Mouse (Mus musculus): ENCODE data around the gene Anp32a. TPM values are rescaled to one million over a fixed set of nuclear protein-coding genes. Genes with fewer than 3 reads are reported as not detected.
A peak's percentile ranks its signal among the peaks of the same experiment; 100 is the strongest.

Anp32a gene
- polyA plus RNA-seq, 1 experiment from 2014 or later: 206 TPM

DNA sequence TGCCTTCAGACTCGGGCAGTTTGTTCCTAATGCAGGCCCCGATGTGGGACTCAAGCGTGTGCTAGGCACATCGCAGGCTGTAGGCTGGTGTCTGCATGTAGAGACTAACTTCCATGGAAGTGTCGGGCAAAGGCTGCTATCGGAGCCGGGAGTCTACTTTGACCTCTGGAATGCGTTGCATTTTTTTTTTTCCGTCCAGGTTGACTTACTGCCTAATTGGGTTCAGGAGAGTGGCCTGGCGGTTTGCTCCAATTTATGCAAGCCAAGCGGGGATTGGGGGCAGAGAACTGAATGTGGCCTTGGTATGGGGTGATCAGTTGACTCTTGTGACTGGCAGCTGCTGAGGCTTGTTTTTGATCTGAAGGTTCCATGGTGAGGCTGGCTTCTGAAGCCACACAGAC lies 4.0 kb downstream of the Anp32a start:
- H3K4me1 ChIP-seq (ENCODE audit: control insufficient read depth, insufficient read depth, low read length): peaks cover 50% of the 10 kb centered on the region
- peak overlapping the region; percentile 91 for H3K4me3 ChIP-seq (ENCODE audit: low read length)
- H3K9ac ChIP-seq (ENCODE audit: low read depth, low read length): peak overlapping the region; percentile 99
- WGBS: 12% methylated on average over 11 of the region's 11 CpGs
- H3K27me3 ChIP-seq (replicated peaks; ENCODE audit: control insufficient read depth, insufficient read depth, low read length): no peaks in the 10 kb centered on the region
- peak overlapping the region; percentile 98 for H3K27ac ChIP-seq (ENCODE audit: low read length)
- no peak; the same call in 1 of the 2 replicates for ATAC-seq
- peak overlapping the region; percentile 87 for H3K4me2 ChIP-seq (ENCODE audit: low read depth, low read length)
- H3K36me3 ChIP-seq (ENCODE audit: control insufficient read depth, insufficient read depth, low read length): no peaks in the 10 kb centered on the region
- H3K9me3 ChIP-seq (ENCODE audit: control insufficient read depth, low read length): no peaks in the 10 kb centered on the region

DNA sequence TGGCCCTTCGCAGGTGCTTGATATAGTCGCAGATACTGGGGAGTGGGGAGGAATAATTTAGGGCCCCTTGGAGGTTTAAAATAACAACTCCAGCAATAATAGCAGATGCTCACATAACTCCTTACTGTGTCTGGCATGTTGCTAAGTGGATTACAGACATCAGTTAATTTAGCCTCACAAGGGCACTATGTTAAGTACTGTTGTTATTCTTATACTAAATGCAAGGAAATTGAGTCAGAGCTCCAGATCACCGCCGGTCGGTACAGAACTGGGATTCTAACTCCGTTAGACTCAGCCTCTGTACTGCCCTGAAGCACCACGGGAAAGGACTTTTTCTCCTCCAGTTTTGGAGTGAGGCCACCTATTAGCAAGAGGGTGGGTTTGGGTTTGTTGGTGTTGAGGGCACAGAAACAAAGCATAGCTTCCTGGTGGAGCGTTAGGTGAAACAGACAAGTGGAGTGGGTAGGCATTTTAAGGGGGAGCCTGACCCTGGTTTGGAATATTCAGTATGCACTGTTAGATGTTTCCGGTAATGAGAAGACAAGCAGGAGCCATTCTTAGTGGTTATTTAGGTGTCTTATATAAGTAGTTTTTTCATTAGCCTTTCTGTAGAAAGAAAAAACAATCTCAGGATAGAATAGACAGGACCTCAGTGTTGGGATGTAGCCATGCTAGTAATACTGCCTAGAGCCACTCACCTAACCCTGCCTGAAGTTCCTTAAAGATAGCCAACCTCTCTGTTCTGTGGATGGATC lies 4.7 kb downstream of the Anp32a start:
- Histone ChIP-seq H3K9me3 (ENCODE audit: control insufficient read depth, low read length) (no peaks in the 10 kb centered on the region), H3K4me3 (ENCODE audit: low read length) (peak overlapping the region; percentile 91), H3K4me1 (ENCODE audit: control insufficient read depth, insufficient read depth, low read length) (peaks cover 51% of the 10 kb centered on the region), H3K27ac (ENCODE audit: low read length) (peak overlapping the region; percentile 98), H3K4me2 (ENCODE audit: low read depth, low read length) (peak overlapping the region; percentile 87), H3K36me3 (ENCODE audit: control insufficient read depth, insufficient read depth, low read length) (no peaks in the 10 kb centered on the region), H3K9ac (ENCODE audit: low read depth, low read length) (peak overlapping the region; percentile 99), H3K27me3 (replicated peaks; ENCODE audit: control insufficient read depth, insufficient read depth, low read length) (no peaks in the 10 kb centered on the region)
- no peak for ATAC-seq
- WGBS: 58% methylated on average over 9 of the region's 9 CpGs

DNA sequence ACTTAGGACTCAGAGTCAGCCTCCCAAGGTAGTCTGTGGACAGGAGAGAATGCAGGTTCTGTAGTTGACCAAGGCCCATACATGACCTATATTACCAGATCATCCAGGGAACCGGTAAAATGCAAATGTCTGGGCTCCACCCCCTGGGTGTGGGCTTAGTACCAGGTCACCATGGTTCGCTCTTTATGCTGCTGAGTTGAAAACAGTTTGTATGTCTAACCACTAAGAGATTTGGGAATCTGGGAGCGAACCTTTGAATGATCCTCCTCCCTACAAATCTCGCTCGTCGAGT lies 5.2 kb downstream of the Anp32a start:
- peaks cover 54% of the 10 kb centered on the region for H3K4me1 ChIP-seq (ENCODE audit: control insufficient read depth, insufficient read depth, low read length)
- no peaks in the 10 kb centered on the region for H3K9me3 ChIP-seq (ENCODE audit: control insufficient read depth, low read length)
- H3K4me3 ChIP-seq (ENCODE audit: low read length): peak overlapping the region; percentile 15; the same call in 1 of the 2 replicates
- WGBS: 70% methylated on average over 6 of the region's 6 CpGs
- H3K36me3 ChIP-seq (ENCODE audit: control insufficient read depth, insufficient read depth, low read length): no peaks in the 10 kb centered on the region
- no peak for ATAC-seq
- no peak overlapping the region for H3K4me2 ChIP-seq (ENCODE audit: low read depth, low read length)
- H3K27me3 ChIP-seq (replicated peaks; ENCODE audit: control insufficient read depth, insufficient read depth, low read length): no peaks in the 10 kb centered on the region
- no peak overlapping the region for H3K27ac ChIP-seq (ENCODE audit: low read length)
- no peak overlapping the region for H3K9ac ChIP-seq (ENCODE audit: low read depth, low read length)

DNA sequence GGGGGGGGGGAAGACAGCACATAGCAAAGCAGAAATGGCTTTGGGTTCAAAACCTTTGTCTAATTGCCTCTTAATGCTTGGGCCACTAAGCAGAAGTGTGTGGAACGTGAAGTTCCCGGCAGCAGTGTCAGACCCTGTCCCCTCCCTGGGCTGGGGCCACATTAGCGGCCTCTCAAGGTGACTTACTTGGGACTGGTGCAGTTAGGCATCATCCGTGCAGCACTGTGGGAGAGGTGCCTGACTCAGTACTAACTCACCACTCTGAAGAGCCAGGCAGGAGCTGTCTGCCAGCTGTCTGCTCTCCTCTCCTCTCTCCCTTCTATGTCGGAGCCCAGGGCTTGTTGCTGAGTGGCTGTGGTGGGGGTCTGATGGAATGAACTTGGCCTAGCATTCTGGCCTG lies 6.1 kb downstream of the Anp32a start:
- no peak overlapping the region for H3K27ac ChIP-seq (ENCODE audit: low read length)
- no peaks in the 10 kb centered on the region for H3K9me3 ChIP-seq (ENCODE audit: control insufficient read depth, low read length)
- ATAC-seq: no peak
- 80% methylated on average over 5 of the region's 5 CpGs for WGBS
- 0 out of 2 replicates have a peak overlapping the region, but pooled peaks have one; percentile 10 for H3K9ac ChIP-seq (ENCODE audit: low read depth, low read length)
- no peak overlapping the region for H3K4me3 ChIP-seq (ENCODE audit: low read length)
- H3K4me1 ChIP-seq (ENCODE audit: control insufficient read depth, insufficient read depth, low read length): peaks cover 57% of the 10 kb centered on the region
- H3K36me3 ChIP-seq (ENCODE audit: control insufficient read depth, insufficient read depth, low read length): no peaks in the 10 kb centered on the region
- no peak overlapping the region for H3K4me2 ChIP-seq (ENCODE audit: low read depth, low read length)
- no peaks in the 10 kb centered on the region for H3K27me3 ChIP-seq (replicated peaks; ENCODE audit: control insufficient read depth, insufficient read depth, low read length)

DNA sequence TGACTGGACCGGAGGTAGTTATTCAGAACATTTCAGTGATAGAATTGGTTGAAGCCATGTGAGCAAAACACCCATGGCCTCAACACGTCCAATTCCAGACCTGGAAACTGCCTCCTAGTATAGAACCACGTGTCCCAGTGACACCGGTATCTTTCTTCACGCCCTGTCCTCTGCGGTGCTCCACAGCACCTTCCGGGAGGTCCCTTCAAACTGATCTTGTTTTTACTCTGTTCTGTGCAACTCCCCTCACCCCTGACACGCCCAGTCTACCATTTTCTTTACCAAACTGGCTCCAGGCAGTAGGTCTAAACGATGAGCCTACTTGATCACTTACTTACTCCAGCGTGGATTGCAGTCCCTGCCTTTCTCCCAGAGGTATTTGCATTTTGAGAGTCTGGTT lies 7.0 kb downstream of the Anp32a start:
- WGBS: 80% methylated on average over 10 of the region's 10 CpGs
- peaks cover 57% of the 10 kb centered on the region for H3K4me1 ChIP-seq (ENCODE audit: control insufficient read depth, insufficient read depth, low read length)
- no peak overlapping the region for H3K27ac ChIP-seq (ENCODE audit: low read length)
- H3K27me3 ChIP-seq (replicated peaks; ENCODE audit: control insufficient read depth, insufficient read depth, low read length): no peaks in the 10 kb centered on the region
- no peak for ATAC-seq
- H3K4me3 ChIP-seq (ENCODE audit: low read length): no peak overlapping the region
- no peaks in the 10 kb centered on the region for H3K9me3 ChIP-seq (ENCODE audit: control insufficient read depth, low read length)
- no peaks in the 10 kb centered on the region for H3K36me3 ChIP-seq (ENCODE audit: control insufficient read depth, insufficient read depth, low read length)
- H3K4me2 ChIP-seq (ENCODE audit: low read depth, low read length): no peak overlapping the region
- no peak overlapping the region for H3K9ac ChIP-seq (ENCODE audit: low read depth, low read length)

DNA sequence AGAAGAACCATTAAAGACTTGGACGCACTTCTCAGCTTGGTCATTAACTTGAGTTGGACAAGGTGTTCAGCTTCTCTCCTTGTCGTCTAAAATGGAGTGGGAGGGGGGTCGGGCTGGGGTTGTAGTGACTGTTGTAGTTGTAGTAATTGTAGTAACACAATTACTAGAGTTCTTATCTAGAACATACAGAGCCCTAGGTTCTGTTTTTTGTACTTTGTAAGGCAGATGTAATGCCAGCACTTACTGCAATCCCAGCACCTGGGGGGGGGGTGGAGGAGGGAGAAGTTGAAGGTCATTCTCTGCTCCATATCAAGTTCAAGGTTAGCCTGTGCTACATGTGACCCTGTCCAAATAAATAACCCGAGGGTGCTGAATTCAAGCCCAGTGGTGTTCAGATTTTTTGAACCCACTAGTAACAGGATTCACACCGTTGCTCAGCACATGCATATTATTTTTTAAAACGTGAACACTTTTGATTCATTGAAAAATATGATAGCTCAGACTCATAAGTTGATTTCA lies 7.4 kb downstream of the Anp32a start:
- Histone ChIP-seq H3K27me3 (replicated peaks; ENCODE audit: control insufficient read depth, insufficient read depth, low read length) (no peaks in the 10 kb centered on the region), H3K36me3 (ENCODE audit: control insufficient read depth, insufficient read depth, low read length) (no peaks in the 10 kb centered on the region), H3K9ac (ENCODE audit: low read depth, low read length) (no peak overlapping the region), H3K27ac (ENCODE audit: low read length) (no peak overlapping the region), H3K4me2 (ENCODE audit: low read depth, low read length) (no peak overlapping the region), H3K4me3 (ENCODE audit: low read length) (no peak overlapping the region), H3K9me3 (ENCODE audit: control insufficient read depth, low read length) (no peaks in the 10 kb centered on the region), H3K4me1 (ENCODE audit: control insufficient read depth, insufficient read depth, low read length) (peaks cover 62% of the 10 kb centered on the region)
- no peak for ATAC-seq
- WGBS: 65% methylated on average over 6 of the region's 6 CpGs

DNA sequence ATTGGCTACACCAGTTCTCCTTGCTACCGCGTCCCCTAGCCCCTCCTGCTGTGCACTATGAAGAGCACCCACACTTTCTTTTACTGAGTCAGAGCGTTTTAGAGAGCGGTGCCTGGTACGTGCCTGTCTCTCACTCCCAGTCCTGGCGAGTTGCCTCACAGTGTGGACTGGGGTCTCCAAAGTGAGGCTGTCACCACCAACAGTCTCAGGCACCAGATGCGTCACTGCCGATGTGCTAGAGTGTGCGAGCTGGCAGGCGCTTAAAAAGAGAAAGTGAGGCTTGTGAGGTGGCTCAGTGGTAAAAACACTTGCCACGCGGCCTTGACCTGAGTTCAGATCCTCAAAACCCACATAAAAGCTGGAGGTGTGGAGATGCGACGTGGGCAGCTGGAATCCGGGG lies 8.2 kb downstream of the Anp32a start:
- Histone ChIP-seq H3K36me3 (ENCODE audit: control insufficient read depth, insufficient read depth, low read length) (no peaks in the 10 kb centered on the region), H3K9ac (ENCODE audit: low read depth, low read length) (no peak overlapping the region), H3K9me3 (ENCODE audit: control insufficient read depth, low read length) (no peaks in the 10 kb centered on the region), H3K4me1 (ENCODE audit: control insufficient read depth, insufficient read depth, low read length) (peaks cover 67% of the 10 kb centered on the region), H3K27ac (ENCODE audit: low read length) (no peak overlapping the region), H3K4me3 (ENCODE audit: low read length) (no peak overlapping the region), H3K4me2 (ENCODE audit: low read depth, low read length) (no peak overlapping the region), H3K27me3 (replicated peaks; ENCODE audit: control insufficient read depth, insufficient read depth, low read length) (no peaks in the 10 kb centered on the region)
- WGBS: 71% methylated on average over 15 of the region's 15 CpGs
- ATAC-seq: no peak

DNA sequence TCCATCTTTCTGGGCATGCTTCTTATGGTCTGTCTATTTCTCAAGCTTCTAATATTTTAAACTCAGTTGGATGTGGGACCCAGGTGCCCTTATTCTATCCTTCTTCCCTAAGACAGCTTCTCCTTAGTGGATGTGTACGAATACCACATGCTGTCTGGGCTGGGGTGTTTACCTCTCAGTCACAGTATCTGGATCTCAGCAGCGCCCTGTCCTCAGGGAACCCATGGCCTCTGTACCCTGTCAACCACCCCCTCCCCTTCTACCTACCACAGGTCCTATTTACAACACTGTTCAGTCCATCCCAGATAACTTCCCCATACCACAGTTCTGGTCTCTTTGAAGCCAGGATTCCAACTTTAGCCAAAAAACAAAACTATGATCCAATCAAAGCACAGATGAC lies 9.6 kb downstream of the Anp32a start:
- Histone ChIP-seq H3K4me2 (ENCODE audit: low read depth, low read length) (no peak overlapping the region), H3K27me3 (replicated peaks; ENCODE audit: control insufficient read depth, insufficient read depth, low read length) (no peaks in the 10 kb centered on the region), H3K9ac (ENCODE audit: low read depth, low read length) (no peak overlapping the region), H3K4me3 (ENCODE audit: low read length) (no peak overlapping the region), H3K36me3 (ENCODE audit: control insufficient read depth, insufficient read depth, low read length) (no peaks in the 10 kb centered on the region), H3K4me1 (ENCODE audit: control insufficient read depth, insufficient read depth, low read length) (peaks cover 59% of the 10 kb centered on the region), H3K9me3 (ENCODE audit: control insufficient read depth, low read length) (no peaks in the 10 kb centered on the region), H3K27ac (ENCODE audit: low read length) (no peak overlapping the region)
- ATAC-seq: no peak
- 47% methylated on average over 2 of the region's 2 CpGs for WGBS

DNA sequence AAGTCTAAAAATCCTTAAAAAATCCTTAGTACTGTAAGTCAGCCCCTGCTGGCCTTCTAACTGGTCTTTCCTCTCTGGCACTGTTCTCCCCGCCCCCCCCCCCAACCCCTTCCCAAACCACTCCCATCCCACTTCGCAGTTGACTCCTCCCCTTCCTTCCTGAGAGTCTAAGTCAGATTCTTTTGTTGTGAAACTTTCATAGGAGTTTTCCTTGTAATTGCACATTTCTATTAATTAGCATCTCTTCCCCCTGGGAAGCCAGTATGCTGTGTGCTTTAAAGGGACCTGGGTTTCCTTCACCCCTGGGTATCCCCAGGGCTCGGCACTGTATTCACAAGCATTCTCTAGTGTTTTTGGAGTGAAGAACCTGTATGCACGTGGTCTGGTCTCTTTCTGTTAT lies 10.1 kb downstream of the Anp32a start:
- H3K27me3 ChIP-seq (replicated peaks; ENCODE audit: control insufficient read depth, insufficient read depth, low read length): no peaks in the 10 kb centered on the region
- no peak overlapping the region for H3K4me3 ChIP-seq (ENCODE audit: low read length)
- H3K27ac ChIP-seq (ENCODE audit: low read length): no peak overlapping the region
- H3K4me2 ChIP-seq (ENCODE audit: low read depth, low read length): no peak overlapping the region
- H3K9ac ChIP-seq (ENCODE audit: low read depth, low read length): no peak overlapping the region
- 41% methylated on average over 4 of the region's 4 CpGs for whole genome bisulfite sequencing
- ATAC-seq: no peak
- no peaks in the 10 kb centered on the region for H3K9me3 ChIP-seq (ENCODE audit: control insufficient read depth, low read length)
- H3K4me1 ChIP-seq (ENCODE audit: control insufficient read depth, insufficient read depth, low read length): peaks cover 54% of the 10 kb centered on the region
- no peaks in the 10 kb centered on the region for H3K36me3 ChIP-seq (ENCODE audit: control insufficient read depth, insufficient read depth, low read length)

DNA sequence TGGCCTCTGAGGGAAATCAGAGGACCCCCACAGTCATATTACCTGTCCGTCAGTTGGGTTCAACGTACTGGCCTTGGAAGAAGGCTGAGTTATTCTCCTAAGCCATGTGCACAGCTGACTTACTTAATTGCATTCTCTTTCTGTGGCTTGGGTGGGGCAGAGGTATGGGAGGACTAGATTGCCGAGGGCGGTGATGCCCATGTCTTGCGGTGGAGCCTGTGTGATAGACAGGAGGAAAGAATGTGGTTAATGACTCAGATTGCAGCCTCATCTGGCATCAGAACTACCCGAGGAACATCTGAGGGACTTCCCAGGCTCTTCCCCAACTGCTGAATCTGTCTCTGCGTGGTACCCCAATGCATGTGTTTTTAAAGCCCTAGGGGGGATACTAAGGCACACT lies 12.7 kb downstream of the Anp32a start:
- WGBS: 57% methylated on average over 7 of the region's 7 CpGs
- H3K36me3 ChIP-seq (ENCODE audit: control insufficient read depth, insufficient read depth, low read length): no peaks in the 10 kb centered on the region

More for the DNA sequence above, 12.7 kb downstream of the Anp32a start:
- ATAC-seq: peak; percentile 29; the same call in 1 of the 2 replicates
- no peak overlapping the region for H3K27ac ChIP-seq (ENCODE audit: low read length)
- peaks cover 44% of the 10 kb centered on the region for H3K4me1 ChIP-seq (ENCODE audit: control insufficient read depth, insufficient read depth, low read length)
- no peak overlapping the region for H3K9ac ChIP-seq (ENCODE audit: low read depth, low read length)
- no peaks in the 10 kb centered on the region for H3K27me3 ChIP-seq (replicated peaks; ENCODE audit: control insufficient read depth, insufficient read depth, low read length)
- no peak overlapping the region for H3K4me3 ChIP-seq (ENCODE audit: low read length)
- H3K4me2 ChIP-seq (ENCODE audit: low read depth, low read length): no peak overlapping the region
- H3K9me3 ChIP-seq (ENCODE audit: control insufficient read depth, low read length): no peaks in the 10 kb centered on the region

All from intestine, embryonic 16.5 days (tissue).